In the genomic region with DNA sequence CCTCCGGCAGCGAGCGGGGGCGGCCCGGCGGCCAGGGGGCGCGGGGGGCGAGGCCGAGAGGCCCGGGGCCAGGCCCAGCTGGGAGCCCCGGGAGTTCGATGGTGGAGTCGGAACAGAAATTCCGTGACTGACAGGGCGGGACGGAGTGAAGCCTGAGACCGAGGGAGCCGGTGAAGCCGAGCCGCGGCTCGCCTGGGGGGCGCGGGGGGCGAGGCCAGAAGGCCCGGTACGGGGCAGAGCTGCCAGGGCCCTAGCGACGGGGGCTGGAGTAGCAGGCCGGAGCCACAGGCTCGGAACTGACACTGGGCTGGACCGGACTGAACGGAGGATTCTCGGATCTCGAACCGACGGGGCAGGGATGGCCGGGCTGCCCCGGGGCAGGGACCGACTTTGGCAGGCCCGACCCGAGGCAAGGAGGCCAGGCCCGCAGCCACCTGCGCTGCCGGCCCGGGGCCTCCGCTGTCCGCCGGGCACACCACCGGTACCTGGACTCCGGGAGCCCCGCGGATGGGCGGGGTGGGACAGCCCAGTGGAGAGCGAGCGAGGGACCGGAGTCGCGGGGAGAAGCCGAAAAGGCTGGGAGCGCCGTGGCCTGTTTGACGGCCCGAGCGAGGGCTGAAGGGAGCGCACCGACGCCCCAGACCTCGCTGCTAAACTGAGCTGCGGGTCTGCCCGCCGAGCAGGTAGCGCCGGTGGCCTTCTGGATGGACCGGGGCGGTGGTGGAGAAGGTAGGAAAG, we compare ENCODE assay signal across 8 mouse cellular contexts. TPM values are rescaled to one million over a fixed set of nuclear protein-coding genes. Genes with fewer than 3 reads are reported as not detected.
DNase-seq lines count a peak whose midpoint lies in the region; ATAC-seq lines count a peak whose summit lies in the region.

No protein-coding gene starts in this region.

- peak overlapping the region; percentile 100 for H3K9ac ChIP-seq in intestine, embryonic 16.5 days (ENCODE audit: low read depth, low read length)
- H3K9ac ChIP-seq in limb, embryonic 13.5 days = peak overlapping the region; percentile 100
- H3K9ac ChIP-seq in midbrain, embryonic 14.5 days (replicated peaks; ENCODE audit: low read length) = peak overlapping the region; percentile 95

- H3K36me3 ChIP-seq in intestine, embryonic 16.5 days (ENCODE audit: control insufficient read depth, insufficient read depth, low read length) = 0 out of 2 replicates have a peak, but pooled peaks cover 3% of the 10 kb centered on the region
- H3K36me3 ChIP-seq in limb, embryonic 13.5 days = peaks cover 16% of the 10 kb centered on the region
- peaks cover 8% of the 10 kb centered on the region for H3K36me3 ChIP-seq in midbrain, embryonic 14.5 days (ENCODE audit: control insufficient read depth, insufficient read depth, low read length)

- H3K9me3 ChIP-seq in intestine, embryonic 16.5 days (ENCODE audit: control insufficient read depth, low read length) = no peaks in the 10 kb centered on the region
- H3K9me3 ChIP-seq in limb, embryonic 13.5 days = no peaks in the 10 kb centered on the region
- H3K9me3 ChIP-seq in midbrain, embryonic 14.5 days (ENCODE audit: control insufficient read depth, low read length) = no peaks in the 10 kb centered on the region

- peak; percentile 62 for ATAC-seq in intestine, embryonic 16.5 days
- peak; percentile 65 for ATAC-seq in limb, embryonic 13.5 days (ENCODE audit: low FRiP score, low read depth)
- ATAC-seq in midbrain, embryonic 14.5 days (ENCODE audit: low FRiP score, low TSS enrichment) = peak; percentile 77

- intact Hi-C loops in gastrocnemius, postnatal 14 days (cut with DNase I; ENCODE audit: low total_unique reads) = no loop called here

- no peaks in the 10 kb centered on the region for H3K27me3 ChIP-seq in intestine, embryonic 16.5 days (replicated peaks; ENCODE audit: control insufficient read depth, insufficient read depth, low read length)
- no peaks in the 10 kb centered on the region for H3K27me3 ChIP-seq in limb, embryonic 13.5 days
- no peaks in the 10 kb centered on the region for H3K27me3 ChIP-seq in midbrain, embryonic 14.5 days (ENCODE audit: control insufficient read depth, insufficient read depth, low read length)

- H3K4me1 ChIP-seq in intestine, embryonic 16.5 days (ENCODE audit: control insufficient read depth, insufficient read depth, low read length) = peaks cover 28% of the 10 kb centered on the region
- H3K4me1 ChIP-seq in limb, embryonic 13.5 days = peaks cover 27% of the 10 kb centered on the region
- H3K4me1 ChIP-seq in midbrain, embryonic 14.5 days (ENCODE audit: control insufficient read depth, insufficient read depth, low read length) = peaks cover 25% of the 10 kb centered on the region

- peak overlapping the region; percentile 94 for H3K4me2 ChIP-seq in intestine, embryonic 16.5 days (ENCODE audit: low read depth, low read length)
- peak overlapping the region; percentile 91 for H3K4me2 ChIP-seq in limb, embryonic 13.5 days (replicated peaks)
- peak overlapping the region; percentile 93 for H3K4me2 ChIP-seq in midbrain, embryonic 14.5 days (ENCODE audit: low read length)

- peak; percentile 65 for DNase-seq in layer of hippocampus, adult 11-12 months (ENCODE audit: low spot score)
- no peak for DNase-seq in layer of hippocampus, adult 9-10 months (ENCODE audit: low spot score)
- peak; percentile 45 to 78 for DNase-seq in cerebellum, postnatal 4 days (ENCODE audit: low spot score in 2 of 2)
- DNase-seq in gastrocnemius, postnatal 14 days = peak; percentile 81
- DNase-seq in midbrain, embryonic 14.5 days = peak; percentile 77
- peak; percentile 59 to 62 for DNase-seq in spleen, postnatal 36 days (ENCODE audit: low spot score in 2 of 2)

- H3K27ac ChIP-seq in intestine, embryonic 16.5 days (ENCODE audit: low read length) = peak overlapping the region; percentile 96
- peak overlapping the region; percentile 98 for H3K27ac ChIP-seq in limb, embryonic 13.5 days
- H3K27ac ChIP-seq in midbrain, embryonic 14.5 days (replicated peaks; ENCODE audit: low read depth, low read length) = peak overlapping the region; percentile 96

- peak overlapping the region; percentile 99 for H3K4me3 ChIP-seq in intestine, embryonic 16.5 days (ENCODE audit: low read length)
- peak overlapping the region; percentile 99 for H3K4me3 ChIP-seq in limb, embryonic 13.5 days
- H3K4me3 ChIP-seq in midbrain, embryonic 14.5 days (replicated peaks; ENCODE audit: low read depth, low read length) = peak overlapping the region; percentile 96

- WGBS in intestine, embryonic 16.5 days = under 1% methylated on average over 76 of the region's 77 CpGs
- WGBS in limb, embryonic 13.5 days = 0% methylated on average over 68 of the region's 77 CpGs
- WGBS in midbrain, embryonic 14.5 days = under 1% methylated on average over 73 of the region's 77 CpGs

RNA-seq across cellular contexts. Expression of gene Lrrc41, which starts 0.7 kb away (rescaled TPM):
- 10 to 100 TPM; 19.0 to 25.0 TPM for total RNA-seq in gastrocnemius, postnatal 14 days (2021)
- 77.4 and 79.3 TPM in 2 replicates for polyA plus RNA-seq in intestine, embryonic 16.5 days (2015; fragmentation: Nextera tagmentation; extraction: Ambion mirVana)
- polyA plus RNA-seq in limb, embryonic 13.5 days (2015; fragmentation: Nextera tagmentation; extraction: Ambion mirVana) = 83.1 and 86.8 TPM in 2 replicates
- polyA plus RNA-seq in midbrain, embryonic 14.5 days (2014; fragmentation: Nextera tagmentation; extraction: Ambion mirVana) = 72.6 and 75.2 TPM in 2 replicates

RNA-seq across cellular contexts. Expression of gene Uqcrh, which starts 0.9 kb away (rescaled TPM):
- total RNA-seq in gastrocnemius, postnatal 14 days (2021) = 100 to 1,000 TPM; 876 to 989 TPM
- 745 and 751 TPM in 2 replicates for polyA plus RNA-seq in intestine, embryonic 16.5 days (2015; fragmentation: Nextera tagmentation; extraction: Ambion mirVana)
- polyA plus RNA-seq in limb, embryonic 13.5 days (2015; fragmentation: Nextera tagmentation; extraction: Ambion mirVana) = 456 and 481 TPM in 2 replicates
- 405 and 483 TPM in 2 replicates for polyA plus RNA-seq in midbrain, embryonic 14.5 days (2014; fragmentation: Nextera tagmentation; extraction: Ambion mirVana)

RNA-seq across cellular contexts. Expression of gene Nsun4, which starts 22.1 kb away (rescaled TPM):
- total RNA-seq in gastrocnemius, postnatal 14 days (2021) = 10 to 100 TPM; 12.7 to 13.9 TPM
- 39.8 and 41.7 TPM in 2 replicates for polyA plus RNA-seq in intestine, embryonic 16.5 days (2015; fragmentation: Nextera tagmentation; extraction: Ambion mirVana)
- 19.8 and 20.0 TPM in 2 replicates for polyA plus RNA-seq in limb, embryonic 13.5 days (2015; fragmentation: Nextera tagmentation; extraction: Ambion mirVana)
- 11.5 and 13.6 TPM in 2 replicates for polyA plus RNA-seq in midbrain, embryonic 14.5 days (2014; fragmentation: Nextera tagmentation; extraction: Ambion mirVana)

RNA-seq across cellular contexts. Expression of gene Rad54l, which starts 47.7 kb away (rescaled TPM):
- total RNA-seq in gastrocnemius, postnatal 14 days (2021) = 1 to 10 TPM; 1.8 to 2.2 TPM
- polyA plus RNA-seq in intestine, embryonic 16.5 days (2015; fragmentation: Nextera tagmentation; extraction: Ambion mirVana) = 21.7 and 24.4 TPM in 2 replicates
- polyA plus RNA-seq in limb, embryonic 13.5 days (2015; fragmentation: Nextera tagmentation; extraction: Ambion mirVana) = 38.0 TPM in 2 replicates
- polyA plus RNA-seq in midbrain, embryonic 14.5 days (2014; fragmentation: Nextera tagmentation; extraction: Ambion mirVana) = 5.3 and 10.5 TPM in 2 replicates

RNA-seq across cellular contexts. Expression of gene Pomgnt1, which starts 47.8 kb away (rescaled TPM):
- 10 to 100 TPM; 52.0 to 52.2 TPM for total RNA-seq in gastrocnemius, postnatal 14 days (2021)
- polyA plus RNA-seq in intestine, embryonic 16.5 days (2015; fragmentation: Nextera tagmentation; extraction: Ambion mirVana) = 35.2 and 39.9 TPM in 2 replicates
- 63.4 and 69.0 TPM in 2 replicates for polyA plus RNA-seq in limb, embryonic 13.5 days (2015; fragmentation: Nextera tagmentation; extraction: Ambion mirVana)
- polyA plus RNA-seq in midbrain, embryonic 14.5 days (2014; fragmentation: Nextera tagmentation; extraction: Ambion mirVana) = 55.0 and 66.4 TPM in 2 replicates
